Mouse (Mus musculus): Measurements from ENCODE around the gene Vps29. TPM values are rescaled to one million over a fixed set of nuclear protein-coding genes. Genes with fewer than 3 reads are reported as not detected.
A peak's percentile ranks its signal among the peaks of the same experiment; 100 is the strongest.
"Not testable (repeated sequence)": the region's sequence is repeated elsewhere in the genome, so short reads cannot be mapped to it uniquely, and the experiment has no call there.

Gene Vps29
- polyA plus RNA-seq, 1 experiment from 2014 or later = 249 TPM

GRCm38 (mm10) chr5:122312942-122313684, 41.1 kb upstream of the Vps29 start:
- Histone ChIP-seq H3K4me2 (ENCODE audit: low read length) (no peak overlapping the region), H3K27ac (replicated peaks in 1 of 2; ENCODE audit: control insufficient read depth in 1 of 2, insufficient read depth in 1 of 2, low read depth in 2 of 2, low read length in 2 of 2) (no peak overlapping the region), H3K36me3 (ENCODE audit: control insufficient read depth, insufficient read depth, low read length) (peaks cover 50% of the 10 kb centered on the region), H3K9me3 (ENCODE audit: control insufficient read depth, low read length) (no peaks in the 10 kb centered on the region), H3K4me3 (ENCODE audit: control insufficient read depth in 1 of 2, insufficient read depth in 1 of 2, low read depth in 1 of 2, low read length in 2 of 2) (no peak overlapping the region), H3K9ac (ENCODE audit: low read length) (no peak overlapping the region), H3K27me3 (ENCODE audit: control insufficient read depth, insufficient read depth, low read length) (no peaks in the 10 kb centered on the region), H3K4me1 (ENCODE audit: control insufficient read depth in 2 of 2, insufficient read depth in 2 of 2, low read length in 2 of 2) (peaks cover 14 to 39% of the 10 kb centered on the region in 2 experiments)
- no peak for ATAC-seq (ENCODE audit: insufficient number of reproducible peaks, insufficient read depth, low FRiP score, low read depth)
- WGBS = 92% methylated on average over 17 of the region's 17 CpGs

DNA sequence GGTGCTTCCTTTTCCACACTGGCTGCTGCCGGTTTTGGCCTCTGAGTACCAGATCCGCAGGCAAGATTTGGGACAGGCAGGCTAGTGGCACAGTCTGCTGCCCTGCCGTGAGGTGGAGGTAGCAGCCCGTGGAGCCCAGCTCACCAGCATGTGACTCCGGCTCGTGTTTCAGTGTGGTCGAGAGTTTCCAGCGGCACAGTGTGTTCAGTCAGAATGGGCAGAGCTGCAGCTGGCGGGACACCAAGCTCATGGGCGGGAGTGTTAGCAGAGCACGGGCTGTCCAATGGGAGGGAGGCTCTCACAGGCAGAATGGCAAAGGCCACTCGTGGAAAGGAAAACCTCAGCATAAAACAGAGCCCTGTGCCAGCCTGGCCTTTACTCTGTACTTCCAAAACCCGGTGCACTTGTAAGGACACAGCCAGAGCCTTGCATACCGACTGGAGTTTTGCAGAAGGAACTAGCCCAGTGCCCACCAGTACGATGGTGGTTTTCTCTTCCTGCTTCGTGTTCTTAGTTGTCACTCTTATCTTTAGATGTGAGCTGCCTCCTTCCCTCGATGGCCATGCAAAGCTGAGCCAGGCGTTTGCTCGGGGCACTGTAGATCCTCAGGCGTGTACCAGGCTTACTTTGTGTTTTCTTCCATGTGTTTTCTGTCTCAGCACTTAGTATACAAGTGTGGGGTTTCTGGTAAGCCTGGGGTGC, 39.1 kb upstream of the Vps29 start:
- peak overlapping the region; percentile 31 for H3K4me2 ChIP-seq (ENCODE audit: low read length)
- H3K9ac ChIP-seq (ENCODE audit: low read length) = peak overlapping the region; percentile 44; the same call in 1 of the 2 replicates
- ATAC-seq (ENCODE audit: insufficient number of reproducible peaks, insufficient read depth, low FRiP score, low read depth) = peak; percentile 70
- H3K9me3 ChIP-seq (ENCODE audit: control insufficient read depth, low read length) = no peaks in the 10 kb centered on the region
- H3K4me1 ChIP-seq (ENCODE audit: control insufficient read depth in 2 of 2, insufficient read depth in 2 of 2, low read length in 2 of 2) = peaks cover 21 to 53% of the 10 kb centered on the region in 2 experiments
- peaks cover 37% of the 10 kb centered on the region for H3K36me3 ChIP-seq (ENCODE audit: control insufficient read depth, insufficient read depth, low read length)
- WGBS = 42% methylated on average over 20 of the region's 20 CpGs
- no peaks in the 10 kb centered on the region for H3K27me3 ChIP-seq (ENCODE audit: control insufficient read depth, insufficient read depth, low read length)
- peak overlapping the region; percentile 60 to 70 for H3K27ac ChIP-seq (replicated peaks in 1 of 2; ENCODE audit: control insufficient read depth in 1 of 2, insufficient read depth in 1 of 2, low read depth in 2 of 2, low read length in 2 of 2)
- no peak overlapping the region for H3K4me3 ChIP-seq (ENCODE audit: control insufficient read depth in 1 of 2, insufficient read depth in 1 of 2, low read depth in 1 of 2, low read length in 2 of 2)

DNA sequence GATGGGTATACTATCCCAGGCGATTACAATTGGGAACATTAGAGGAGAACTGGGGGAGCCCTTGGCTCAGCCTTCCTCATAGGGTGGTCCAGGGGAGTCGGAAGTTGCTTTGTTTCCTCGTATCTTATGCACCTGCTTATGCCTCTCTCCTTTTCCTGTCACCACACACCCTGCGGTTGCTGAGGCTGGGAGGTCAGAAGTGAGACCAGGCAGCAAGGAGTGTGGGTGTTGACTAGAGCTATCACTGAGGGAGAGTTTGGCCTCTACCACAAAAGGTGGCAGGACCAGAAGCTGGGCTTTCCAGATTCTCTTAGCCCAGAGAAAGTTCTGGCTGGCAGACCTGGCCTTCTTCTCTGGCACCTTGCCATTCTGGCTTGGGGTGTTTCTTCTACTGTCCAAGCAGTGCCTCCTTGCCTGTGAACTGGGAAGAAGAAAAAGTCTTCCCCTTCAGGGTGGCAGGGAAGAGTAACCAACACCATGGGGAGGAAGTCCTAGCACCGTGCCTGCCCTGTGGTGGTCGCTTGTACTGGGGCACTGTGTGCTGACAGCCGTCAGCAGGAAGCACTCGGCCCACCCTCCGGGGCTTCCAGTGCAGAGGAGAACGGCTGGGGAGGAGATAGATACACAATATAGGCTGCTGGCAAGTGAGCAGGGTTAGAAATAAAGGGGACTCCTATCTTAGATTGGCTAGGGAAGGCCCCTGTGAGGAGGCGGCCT, 36.7 kb upstream of the Vps29 start:
- no peak overlapping the region for H3K4me2 ChIP-seq (ENCODE audit: low read length)
- peaks cover 42% of the 10 kb centered on the region for H3K36me3 ChIP-seq (ENCODE audit: control insufficient read depth, insufficient read depth, low read length)
- no peaks in the 10 kb centered on the region for H3K27me3 ChIP-seq (ENCODE audit: control insufficient read depth, insufficient read depth, low read length)
- no peaks in the 10 kb centered on the region for H3K9me3 ChIP-seq (ENCODE audit: control insufficient read depth, low read length)
- H3K9ac ChIP-seq (ENCODE audit: low read length) = peak overlapping the region; percentile 48; the same call in 1 of the 2 replicates
- peak overlapping the region in 1 of 2 experiments; percentile 96; a peak in 1 of 4 replicates for H3K27ac ChIP-seq (replicated peaks in 1 of 2; ENCODE audit: control insufficient read depth in 1 of 2, insufficient read depth in 1 of 2, low read depth in 2 of 2, low read length in 2 of 2)
- H3K4me3 ChIP-seq (ENCODE audit: control insufficient read depth in 1 of 2, insufficient read depth in 1 of 2, low read depth in 1 of 2, low read length in 2 of 2) = no peak overlapping the region
- 54% methylated on average over 11 of the region's 11 CpGs for WGBS
- H3K4me1 ChIP-seq (ENCODE audit: control insufficient read depth in 2 of 2, insufficient read depth in 2 of 2, low read length in 2 of 2) = peaks cover 23 to 53% of the 10 kb centered on the region in 2 experiments
- no peak for ATAC-seq (ENCODE audit: insufficient number of reproducible peaks, insufficient read depth, low FRiP score, low read depth)

- H3K4me1 ChIP-seq (ENCODE audit: control insufficient read depth in 2 of 2, insufficient read depth in 2 of 2, low read length in 2 of 2) = peaks cover 23 to 53% of the 10 kb centered on the region in 2 experiments
- H3K4me2 ChIP-seq (ENCODE audit: low read length) = no peak overlapping the region
- H3K4me3 ChIP-seq (ENCODE audit: control insufficient read depth in 1 of 2, insufficient read depth in 1 of 2, low read depth in 1 of 2, low read length in 2 of 2) = no peak overlapping the region
- H3K27me3 ChIP-seq (ENCODE audit: control insufficient read depth, insufficient read depth, low read length) = no peaks in the 10 kb centered on the region
- 81% methylated on average over 3 of the region's 3 CpGs for WGBS
- H3K36me3 ChIP-seq (ENCODE audit: control insufficient read depth, insufficient read depth, low read length) = peaks cover 44% of the 10 kb centered on the region
- H3K9me3 ChIP-seq (ENCODE audit: control insufficient read depth, low read length) = no peaks in the 10 kb centered on the region
- no peak for ATAC-seq (ENCODE audit: insufficient number of reproducible peaks, insufficient read depth, low FRiP score, low read depth)
- no peak overlapping the region for H3K9ac ChIP-seq (ENCODE audit: low read length)
- peak overlapping the region in 1 of 2 experiments; percentile 96; a peak in 2 of 4 replicates for H3K27ac ChIP-seq (replicated peaks in 1 of 2; ENCODE audit: control insufficient read depth in 1 of 2, insufficient read depth in 1 of 2, low read depth in 2 of 2, low read length in 2 of 2)
Measured at GRCm38 (mm10) chr5:122318100-122318499, 36.1 kb upstream of the Vps29 start.

- peak overlapping the region; percentile 93 to 96 for H3K27ac ChIP-seq (replicated peaks in 1 of 2; ENCODE audit: control insufficient read depth in 1 of 2, insufficient read depth in 1 of 2, low read depth in 2 of 2, low read length in 2 of 2)
- not testable (repeated sequence) for H3K4me3 ChIP-seq (ENCODE audit: control insufficient read depth in 1 of 2, insufficient read depth in 1 of 2, low read depth in 1 of 2, low read length in 2 of 2); ATAC-seq (ENCODE audit: insufficient number of reproducible peaks, insufficient read depth, low FRiP score, low read depth); H3K27me3 ChIP-seq (ENCODE audit: control insufficient read depth, insufficient read depth, low read length); H3K9me3 ChIP-seq (ENCODE audit: control insufficient read depth, low read length); H3K4me2 ChIP-seq (ENCODE audit: low read length)
- H3K9ac ChIP-seq (ENCODE audit: low read length) = peak overlapping the region; percentile 53; the same call in 1 of the 2 replicates
- peaks cover 23 to 51% of the 10 kb centered on the region in 2 experiments for H3K4me1 ChIP-seq (ENCODE audit: control insufficient read depth in 2 of 2, insufficient read depth in 2 of 2, low read length in 2 of 2)
- 65% methylated on average over 3 of the region's 3 CpGs for WGBS
- H3K36me3 ChIP-seq (ENCODE audit: control insufficient read depth, insufficient read depth, low read length) = peaks cover 37% of the 10 kb centered on the region
Measured at GRCm38 (mm10) chr5:122318976-122319375, 35.2 kb upstream of the Vps29 start.

GRCm38 (mm10) chr5:122319474-122320204, 34.5 kb upstream of the Vps29 start:
- WGBS = 41% methylated on average over 14 of the region's 14 CpGs
- Histone ChIP-seq H3K9ac (ENCODE audit: low read length) (peak overlapping the region; percentile 62), H3K4me3 (ENCODE audit: control insufficient read depth in 1 of 2, insufficient read depth in 1 of 2, low read depth in 1 of 2, low read length in 2 of 2) (no peak overlapping the region), H3K27me3 (ENCODE audit: control insufficient read depth, insufficient read depth, low read length) (no peaks in the 10 kb centered on the region), H3K9me3 (ENCODE audit: control insufficient read depth, low read length) (no peaks in the 10 kb centered on the region), H3K4me1 (ENCODE audit: control insufficient read depth in 2 of 2, insufficient read depth in 2 of 2, low read length in 2 of 2) (peaks cover 23 to 46% of the 10 kb centered on the region in 2 experiments), H3K36me3 (ENCODE audit: control insufficient read depth, insufficient read depth, low read length) (peaks cover 41% of the 10 kb centered on the region), H3K4me2 (ENCODE audit: low read length) (peak overlapping the region; percentile 40), H3K27ac (replicated peaks in 1 of 2; ENCODE audit: control insufficient read depth in 1 of 2, insufficient read depth in 1 of 2, low read depth in 2 of 2, low read length in 2 of 2) (peak overlapping the region; percentile 93 to 96)
- peak; percentile 28; the same call in 1 of the 2 replicates for ATAC-seq (ENCODE audit: insufficient number of reproducible peaks, insufficient read depth, low FRiP score, low read depth)

Measured in heart, embryonic 14.5 days (tissue).